Mouse (Mus musculus) right cerebral cortex, postnatal 14 days (tissue): ENCODE results near the gene Ryr1.
A peak's percentile ranks its signal among the peaks of the same experiment; 100 is the strongest.
"Not testable (repeated sequence)": the region's sequence is repeated elsewhere in the genome, so short reads cannot be mapped to it uniquely, and the experiment has no call there.

ENCODE experiments used
- DNase-seq: peaks from one replicate; pipeline ENCODE4 v3.0.0; 2022

Gene Ryr1

DNA sequence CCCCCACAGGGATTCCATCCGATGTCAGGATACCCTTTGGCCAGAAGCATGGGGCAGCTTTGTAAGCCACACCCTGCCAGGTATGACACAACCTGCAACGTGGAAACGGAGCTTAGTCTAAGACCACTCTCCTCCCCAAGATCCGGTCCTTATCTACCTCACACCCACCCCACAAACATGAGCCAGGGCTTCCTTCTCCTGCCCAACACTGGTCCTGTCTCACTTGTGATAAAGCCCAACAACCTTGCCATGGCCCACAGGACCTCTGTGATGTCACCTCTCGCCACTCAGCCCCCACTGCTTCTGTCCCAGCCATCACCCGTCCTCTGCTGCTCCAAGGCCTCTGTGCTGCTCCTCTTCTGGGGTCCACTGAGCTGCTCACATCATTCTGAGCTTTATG lies 49.8 kb downstream of the Ryr1 start:
- DNase-seq, result no peak

DNA sequence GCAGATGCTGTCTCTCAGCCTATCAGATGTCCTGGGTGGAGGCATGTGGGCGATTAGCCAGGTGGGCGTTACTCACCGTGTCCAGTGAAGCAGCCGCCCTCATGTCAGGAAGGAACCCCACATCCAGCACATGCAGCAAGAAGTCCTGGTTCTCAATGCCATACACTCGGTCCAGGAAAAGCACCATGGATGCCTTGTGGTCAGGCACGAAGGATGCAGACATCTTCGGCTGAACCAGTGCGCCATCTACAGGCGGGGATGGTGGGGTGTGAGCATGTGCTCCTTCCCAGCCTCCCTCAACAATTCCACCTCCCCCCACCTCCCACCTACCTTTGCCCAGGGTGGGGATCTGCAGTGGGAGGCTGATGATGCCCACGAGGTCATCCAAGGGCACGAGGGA lies 52.3 kb downstream of the Ryr1 start:
- peak; percentile 65 for DNase-seq

DNA sequence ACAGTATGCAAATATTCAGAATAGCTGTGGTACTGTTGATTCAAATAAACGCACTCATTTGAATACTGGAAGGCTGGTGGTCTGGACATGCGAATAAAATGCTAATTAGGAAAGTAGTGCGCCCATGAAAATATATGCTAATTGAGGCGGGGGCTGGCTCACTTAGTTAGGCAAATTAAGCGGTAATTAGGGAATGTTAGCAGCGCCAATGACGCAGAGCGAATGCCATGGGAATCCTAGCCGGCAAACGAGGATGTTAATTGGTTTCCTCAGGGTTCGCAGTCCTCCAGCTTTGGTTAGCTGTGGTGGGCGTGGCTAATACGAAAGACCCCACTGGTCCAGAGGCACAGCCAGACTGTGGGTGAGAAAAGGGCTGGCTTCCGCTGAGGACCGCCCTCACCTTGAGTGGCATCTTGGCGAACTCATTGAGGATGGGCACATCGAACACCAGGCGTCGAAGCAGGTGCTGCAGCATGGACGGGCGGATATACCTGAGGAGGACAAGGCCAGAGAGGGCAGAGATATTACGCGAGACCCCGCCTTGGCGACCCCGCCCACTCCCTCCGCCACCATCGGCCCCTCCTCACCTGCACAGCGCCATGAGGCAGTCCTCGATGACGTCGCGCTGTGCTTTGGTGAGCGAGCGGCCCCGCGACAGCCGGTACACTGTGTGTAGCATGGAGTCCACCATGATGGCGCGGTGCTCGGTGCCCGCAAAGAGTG lies 53.6 kb downstream of the Ryr1 start:
- peak; percentile 46 for DNase-seq

DNA sequence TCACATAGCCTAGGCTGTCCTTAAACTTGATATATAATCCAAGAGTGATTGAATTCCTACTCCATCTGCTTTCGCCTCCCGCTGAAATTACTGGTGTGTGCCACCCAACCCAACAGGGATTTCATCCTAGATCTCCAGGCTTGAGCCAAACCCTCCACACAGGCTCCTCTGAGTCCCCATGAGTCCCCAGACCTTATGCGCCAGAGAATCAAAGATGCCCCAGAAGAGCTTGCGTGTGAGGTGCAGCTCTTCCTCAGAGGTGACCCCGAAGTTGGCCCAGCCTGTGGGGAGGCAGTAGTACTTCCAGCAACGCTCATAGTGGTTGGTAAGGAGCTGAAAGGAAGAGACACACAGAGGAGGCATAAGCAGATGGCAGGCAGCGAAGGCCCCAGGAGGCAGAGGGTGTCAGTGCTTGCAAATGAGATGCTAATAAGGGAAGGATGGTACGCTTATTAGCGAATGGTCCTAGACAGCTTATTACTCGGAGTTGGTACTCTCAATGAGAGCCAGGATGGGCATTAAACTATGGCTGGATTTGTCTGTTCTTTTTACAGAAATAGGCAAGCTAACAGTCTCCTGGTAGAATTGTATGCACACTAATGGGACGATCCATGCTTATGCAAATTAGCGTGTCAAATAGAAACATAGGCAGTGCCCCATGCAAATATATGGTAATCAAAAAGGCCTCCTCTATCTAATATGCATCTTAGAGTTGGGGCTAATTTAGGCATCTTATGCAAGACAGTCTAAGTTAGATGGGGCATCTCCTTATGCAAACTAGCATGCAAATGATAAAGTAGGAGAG lies 54.4 kb downstream of the Ryr1 start:
- DNase-seq, result no peak

DNA sequence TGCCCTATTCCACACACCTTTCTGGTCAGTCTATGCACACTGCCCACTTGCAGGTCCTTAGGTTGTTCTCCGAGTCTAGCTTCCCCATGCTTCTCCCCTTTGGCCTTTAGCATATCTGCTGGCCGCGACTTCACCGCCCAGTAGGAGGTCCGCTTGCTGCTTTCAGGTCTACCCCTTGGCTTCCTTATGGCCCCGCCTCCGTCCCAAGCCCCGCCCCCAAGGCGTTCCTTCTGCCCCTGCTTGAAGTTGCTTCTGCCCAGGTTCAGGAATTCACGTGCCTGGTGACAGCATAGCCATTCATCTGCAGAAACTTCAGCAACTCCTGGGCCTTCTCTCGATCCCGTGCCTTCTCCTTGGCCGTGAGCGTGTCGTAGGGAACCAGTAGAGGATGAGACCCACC lies 57.2 kb downstream of the Ryr1 start:
- DNase-seq, result no peak

DNA sequence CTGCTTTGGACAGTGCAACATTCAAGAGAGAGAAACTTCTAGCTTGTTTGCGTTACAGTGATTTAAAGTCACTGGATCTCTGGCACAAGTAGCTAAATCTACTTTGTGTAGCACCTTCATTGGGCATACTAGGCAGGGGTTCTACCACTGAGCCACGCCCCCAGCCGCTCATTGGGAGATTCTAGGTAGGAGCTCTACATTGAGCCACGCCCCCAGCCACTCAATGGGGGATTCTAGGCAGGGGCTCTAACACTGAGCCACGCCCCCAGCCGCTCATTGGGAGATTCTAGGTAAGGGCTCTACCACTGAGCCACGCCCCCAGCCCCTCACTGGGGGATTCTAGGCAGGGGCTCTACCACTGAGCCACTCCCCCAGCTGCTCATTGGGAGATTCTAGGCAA lies 61.5 kb downstream of the Ryr1 start:
- DNase-seq, result not testable (repeated sequence)

DNA sequence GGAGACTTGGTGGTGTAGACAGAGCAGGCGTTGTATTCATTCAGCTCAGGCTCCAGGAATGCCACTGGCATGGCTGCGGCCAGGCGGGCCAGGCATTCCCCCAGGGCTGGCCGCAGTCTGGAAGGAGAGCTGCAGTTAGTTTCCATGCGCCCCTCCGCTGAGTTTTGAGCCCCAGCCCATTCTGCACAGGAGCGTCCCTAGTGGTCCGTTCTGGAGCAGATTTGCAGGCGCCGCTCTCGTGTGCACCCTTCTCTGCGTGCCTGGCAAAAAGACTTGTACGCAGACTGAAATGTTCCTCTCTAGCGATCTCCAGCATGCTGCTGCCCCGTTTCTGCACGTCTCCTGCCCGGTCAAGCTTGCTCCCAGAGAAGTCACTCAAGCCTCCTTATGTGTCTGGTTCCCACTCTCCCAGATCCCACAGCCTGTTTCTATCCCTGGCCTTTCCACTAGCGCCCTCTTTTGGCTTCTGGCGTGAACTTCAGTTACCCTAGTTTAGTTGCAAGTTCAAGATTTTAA lies 63.4 kb downstream of the Ryr1 start:
- DNase-seq, result no peak

DNA sequence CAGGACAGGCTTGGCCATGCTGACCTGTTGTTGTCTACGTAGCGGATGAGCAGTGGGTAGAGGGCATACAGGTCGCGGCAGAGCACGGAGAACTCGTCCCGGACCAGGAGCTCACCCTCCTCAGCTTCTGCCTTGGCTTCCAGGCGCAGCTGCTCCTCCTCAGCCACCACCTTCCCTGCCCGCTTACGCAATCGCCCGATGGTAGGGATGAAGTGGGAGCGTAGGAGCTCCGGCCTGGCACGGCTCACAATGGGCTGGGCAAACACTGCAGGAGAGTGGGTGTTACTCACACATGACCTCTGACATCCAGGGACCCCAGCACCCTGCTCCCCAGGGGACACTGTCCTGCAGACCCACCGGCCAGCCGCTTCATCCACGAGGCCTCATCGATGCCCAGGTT lies 65.5 kb downstream of the Ryr1 start:
- no peak for DNase-seq

DNA sequence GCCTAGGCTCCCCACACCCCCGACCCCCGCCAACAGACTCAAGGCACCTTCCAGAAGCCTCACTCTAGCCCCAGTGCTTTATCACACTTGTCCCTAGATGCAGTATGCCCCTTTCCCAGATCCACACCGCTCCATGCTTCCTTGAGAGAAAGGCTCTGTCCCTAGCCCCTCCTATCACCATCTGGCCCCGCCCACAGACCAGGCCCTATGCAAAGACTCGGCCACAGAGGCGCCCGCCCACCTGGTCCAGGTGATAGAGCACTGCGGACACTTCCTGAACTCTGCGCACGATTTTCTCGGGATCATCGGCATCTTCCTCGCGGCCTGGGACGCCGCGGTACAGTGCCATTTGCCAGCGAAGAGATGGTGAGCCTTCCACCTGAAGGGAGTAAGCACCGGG lies 72.2 kb downstream of the Ryr1 start:
- no peak for DNase-seq

DNA sequence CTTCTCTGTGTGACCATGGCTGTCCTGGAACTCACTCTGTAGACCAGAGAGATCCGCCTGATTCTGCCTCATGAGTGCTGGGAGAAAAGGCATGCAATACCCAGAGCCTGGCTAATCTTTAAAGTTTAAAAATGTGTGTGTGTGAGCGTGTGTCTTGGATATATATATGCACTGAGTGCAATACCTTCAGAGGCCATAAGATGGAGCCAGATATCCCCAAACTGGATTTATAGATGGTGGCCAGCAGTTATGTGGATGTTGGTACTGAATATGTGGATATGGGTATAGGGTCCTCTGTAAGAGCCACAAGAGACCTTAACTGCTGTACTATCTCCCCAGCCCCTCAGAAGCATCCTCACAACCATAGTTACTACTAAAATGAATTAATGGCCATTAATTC lies 74.2 kb downstream of the Ryr1 start:
- DNase-seq, result no peak

DNA sequence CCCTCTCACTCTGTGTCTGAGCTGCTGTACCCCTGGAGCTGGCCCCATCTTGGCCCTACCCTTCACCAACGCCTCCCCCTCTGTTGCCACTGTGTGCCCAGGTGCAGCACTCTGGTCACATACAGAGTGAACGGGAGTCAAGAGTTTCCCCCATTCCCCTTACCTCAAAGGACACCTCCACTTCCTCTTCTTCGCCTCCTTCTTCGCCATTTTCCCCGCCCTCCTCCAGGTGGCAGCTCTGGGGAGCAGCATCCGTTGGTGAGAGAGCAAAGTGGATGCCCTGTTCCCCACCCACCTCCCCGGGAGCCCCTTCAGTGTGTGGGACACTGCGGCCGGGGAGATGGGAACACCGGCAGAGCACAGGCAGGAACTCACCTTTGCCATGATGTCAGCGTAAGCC lies 76.4 kb downstream of the Ryr1 start:
- no peak for DNase-seq

DNA sequence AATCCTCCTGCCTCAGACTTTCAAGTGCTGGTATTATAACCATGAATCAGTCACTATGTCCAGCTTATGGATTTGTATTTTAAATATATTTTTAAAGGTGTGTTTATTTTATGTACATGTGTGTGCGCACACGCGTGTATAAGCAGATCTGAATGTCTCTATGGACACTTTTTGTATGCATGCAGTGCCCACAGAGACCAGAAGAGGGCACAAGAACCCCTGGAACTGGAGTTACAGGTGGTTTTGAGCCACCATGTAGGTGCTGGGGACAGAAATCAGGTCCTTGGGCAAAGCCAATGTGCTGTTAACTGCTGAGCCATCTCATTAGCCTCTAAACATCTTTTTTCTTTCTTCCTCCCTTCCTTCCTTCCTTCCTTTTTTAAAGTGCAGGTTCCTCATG lies 76.9 kb downstream of the Ryr1 start:
- DNase-seq, result no peak

DNA sequence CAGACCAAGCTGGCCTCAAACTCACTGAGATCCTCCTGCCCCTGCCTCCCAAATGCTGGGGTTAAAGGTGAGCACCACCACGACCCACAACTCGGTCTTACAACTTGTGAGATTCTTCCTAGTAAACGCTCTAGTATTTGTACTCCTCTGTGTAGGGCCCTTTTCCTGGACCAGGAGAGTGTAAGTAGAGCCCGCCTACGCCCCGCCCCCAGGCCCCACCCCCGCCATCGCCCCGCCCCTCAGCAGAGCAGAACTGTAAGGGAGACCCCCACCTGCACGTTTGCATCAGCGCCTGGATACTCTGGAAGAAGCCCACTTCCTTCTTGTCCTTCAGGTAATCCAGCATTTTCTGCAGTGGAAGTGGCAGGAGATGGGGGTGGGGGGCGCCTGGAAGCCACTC lies 78.4 kb downstream of the Ryr1 start:
- DNase-seq, result no peak

DNA sequence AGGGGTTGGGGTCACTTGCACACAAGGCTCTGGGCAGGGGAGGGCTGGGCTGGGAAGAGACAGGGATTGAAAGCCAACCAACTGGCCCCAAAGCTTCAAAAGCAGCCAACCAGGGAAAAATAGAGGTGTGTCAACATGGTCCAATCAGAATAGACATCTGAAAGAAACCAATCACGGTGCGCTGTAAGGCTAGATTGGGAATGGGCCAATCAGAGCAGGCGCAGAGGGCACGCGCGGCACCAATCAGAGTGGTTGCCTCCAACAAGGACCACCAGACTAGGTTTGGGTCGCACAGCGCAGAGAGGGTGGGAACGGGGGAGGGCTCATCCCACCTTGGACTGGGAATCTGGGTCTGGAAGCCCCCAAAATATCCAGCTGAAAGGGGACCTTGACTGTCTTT lies 80.7 kb downstream of the Ryr1 start:
- no peak for DNase-seq

DNA sequence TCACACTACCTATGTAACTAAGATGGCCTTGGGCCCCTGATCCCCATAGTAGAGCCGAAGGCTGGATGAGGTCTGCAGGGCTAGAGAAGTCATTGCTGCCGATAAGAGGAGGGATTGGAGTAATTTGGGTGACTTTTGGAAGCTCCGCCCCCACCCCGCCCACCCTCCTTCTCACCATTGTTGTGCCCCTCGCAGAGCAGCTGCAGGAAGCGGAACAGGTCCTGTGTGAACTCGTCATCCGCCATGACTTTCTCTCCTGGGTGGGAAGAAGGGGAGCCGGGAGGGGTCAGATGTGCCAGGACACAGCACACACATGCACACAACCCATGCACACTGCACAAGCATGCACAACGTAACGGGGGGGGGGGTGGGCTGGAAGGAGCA lies 81.3 kb downstream of the Ryr1 start:
- no peak for DNase-seq

DNA sequence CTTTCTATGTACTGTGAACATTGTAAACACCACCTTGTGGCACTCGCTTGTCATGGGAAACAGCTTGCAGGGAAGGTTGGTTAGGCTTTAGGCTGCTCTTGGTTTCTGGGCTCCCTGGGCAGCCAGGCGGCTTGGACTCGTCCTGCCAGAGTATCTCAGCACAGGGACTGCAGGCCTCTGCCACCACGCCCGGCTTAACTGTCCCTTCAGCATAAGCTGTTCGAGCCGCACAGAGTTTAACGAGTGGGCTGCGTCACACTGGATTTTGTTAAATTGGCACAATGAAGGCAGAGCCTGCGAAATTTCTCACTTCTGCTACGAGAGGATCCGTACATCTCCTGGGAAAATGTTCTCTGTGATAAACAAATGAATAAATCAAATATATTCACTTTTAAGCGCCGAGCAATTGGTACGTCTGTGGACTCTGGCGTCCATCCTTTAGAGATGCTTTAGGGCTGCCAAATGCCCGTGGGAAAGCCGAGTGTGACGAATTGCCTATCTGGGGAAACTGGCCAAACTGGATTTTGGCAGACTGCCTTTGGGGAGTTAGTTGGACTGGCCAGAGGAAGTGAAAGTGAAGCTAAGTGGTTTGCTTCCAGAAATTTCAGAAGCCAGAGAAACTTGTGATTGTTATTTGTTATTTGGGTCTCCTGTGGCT lies 81.8 kb downstream of the Ryr1 start:
- DNase-seq, result peak; percentile 42

DNA sequence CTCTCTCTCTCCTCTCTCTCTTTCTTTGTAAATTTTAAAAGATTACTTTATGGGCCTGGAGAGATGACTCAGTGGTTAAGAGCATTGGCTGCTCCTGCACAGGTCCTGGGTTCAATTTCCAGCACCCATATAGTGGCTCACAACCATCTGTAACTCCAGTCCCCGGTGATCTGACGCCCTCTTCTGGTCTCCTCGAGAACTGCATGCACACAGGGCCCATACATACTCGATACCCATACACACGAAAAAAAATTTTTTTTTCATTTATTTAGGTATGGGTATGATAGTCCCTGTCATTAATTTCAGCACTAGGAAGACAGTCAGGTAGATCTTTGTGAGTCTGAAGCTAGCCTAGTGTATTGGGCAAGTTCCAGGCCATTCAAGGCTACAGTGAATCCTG lies 83.8 kb downstream of the Ryr1 start:
- no peak for DNase-seq

DNA sequence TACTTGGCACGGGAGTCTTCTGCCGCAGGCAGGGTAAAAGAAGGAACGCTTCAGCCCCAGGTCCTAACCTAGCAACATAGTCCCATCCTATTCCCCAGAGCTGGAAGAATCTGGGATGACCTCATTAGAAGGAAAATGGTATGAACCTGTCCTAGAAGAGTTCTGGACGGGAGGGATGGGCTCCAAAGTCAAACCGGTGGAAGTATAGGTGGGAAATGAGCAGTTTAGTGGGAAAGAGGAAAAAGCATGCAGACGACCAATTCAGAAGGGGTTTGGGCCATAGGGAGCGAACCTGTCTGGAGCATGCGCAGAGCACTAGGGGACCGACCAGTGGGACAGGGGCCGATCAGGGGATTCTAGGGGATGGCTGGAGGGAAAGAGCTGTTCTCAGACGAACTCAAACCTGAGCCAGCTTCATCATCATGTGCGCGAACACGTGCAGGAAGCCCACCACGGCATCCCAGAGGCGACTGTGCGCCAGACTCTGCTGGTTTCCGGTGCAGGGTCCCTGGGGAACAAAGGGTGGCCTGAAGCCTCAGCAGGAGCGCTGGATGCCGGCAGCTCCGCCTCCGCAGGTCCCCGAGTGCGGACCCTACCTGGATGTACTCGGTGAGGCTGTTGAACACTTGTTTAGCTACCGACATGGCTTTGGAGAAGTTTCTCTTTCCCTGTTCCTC lies 84.9 kb downstream of the Ryr1 start:
- no peak for DNase-seq

DNA sequence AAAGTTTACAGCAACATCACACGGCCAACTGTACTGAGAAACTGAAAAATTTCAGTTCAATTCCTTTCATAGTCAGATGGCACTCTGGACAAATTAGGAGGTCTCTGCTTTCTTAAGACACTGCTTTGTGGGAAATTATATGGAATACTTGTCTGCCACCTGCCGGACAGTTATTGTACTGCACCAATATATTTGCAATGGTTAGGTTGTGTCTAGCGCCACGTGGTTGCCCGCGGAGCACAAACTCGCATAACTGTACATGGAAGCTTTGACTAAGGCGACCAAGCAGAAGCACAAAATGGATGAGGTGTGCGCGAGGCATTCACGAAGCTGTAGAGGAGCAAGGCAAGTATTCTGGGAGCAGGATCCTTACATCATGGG lies 85.4 kb downstream of the Ryr1 start:
- DNase-seq, result peak; percentile 84

DNA sequence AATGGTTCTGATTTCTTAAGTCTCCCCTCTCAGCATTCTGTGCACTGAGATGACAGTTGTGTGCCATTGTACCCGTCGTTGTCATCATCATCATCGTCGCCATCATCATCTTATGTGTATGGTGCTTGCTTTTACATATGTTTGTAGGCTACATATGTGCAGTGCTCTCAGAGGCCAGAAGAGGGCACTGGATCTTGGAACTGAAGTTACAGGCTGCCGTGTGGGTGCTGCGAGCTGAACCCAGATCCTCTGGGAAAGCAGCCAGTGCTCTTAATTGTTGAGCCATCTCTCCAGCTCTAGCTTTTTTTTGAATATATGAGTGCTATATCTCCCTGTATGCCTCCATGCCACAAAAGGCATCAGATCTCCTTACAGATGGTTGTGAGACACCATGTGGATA lies 87.7 kb downstream of the Ryr1 start:
- no peak for DNase-seq

DNA sequence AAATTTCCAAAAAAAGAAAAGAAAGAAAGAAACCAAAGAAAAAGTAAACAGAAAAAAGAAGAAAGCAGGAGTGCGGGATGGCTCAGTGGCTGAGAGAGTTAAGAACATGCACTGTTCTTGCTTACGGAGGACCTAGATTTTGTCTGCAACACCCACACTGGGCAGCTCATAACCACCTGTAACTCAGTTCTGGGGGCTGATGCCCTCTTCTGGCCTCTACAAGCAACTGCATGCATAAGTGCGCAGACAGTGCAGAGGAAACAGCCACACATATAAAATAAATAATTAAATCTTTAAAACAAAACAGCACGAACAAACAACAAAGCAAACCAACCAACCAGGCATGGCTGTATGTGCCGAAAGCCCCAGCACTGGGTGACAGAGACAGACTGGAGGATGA lies 92.3 kb downstream of the Ryr1 start:
- DNase-seq, result no peak

DNA sequence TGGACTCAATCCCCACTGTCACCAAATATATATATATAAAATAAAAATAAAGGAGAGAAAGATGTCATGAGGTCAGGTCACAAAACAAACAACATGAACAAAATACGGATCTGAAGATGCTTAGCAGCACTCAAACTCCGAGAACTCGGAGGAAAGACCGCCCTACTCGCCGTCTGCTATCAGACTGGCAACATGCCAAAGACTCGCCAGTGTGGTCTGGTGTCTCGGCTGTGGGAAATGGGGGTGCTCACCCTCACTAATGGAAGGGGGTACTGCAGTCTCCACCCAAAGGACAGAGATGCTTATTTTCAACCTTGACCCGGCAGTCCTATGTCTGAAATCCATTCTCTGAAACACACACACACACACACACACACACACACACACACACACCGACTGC lies 93.3 kb downstream of the Ryr1 start:
- DNase-seq, result no peak
